15 mouse cellular contexts compared by ENCODE assay signal in genomic region chrX:140565212-140565611, GRCm38 (mm10). TPM values are rescaled to one million over a fixed set of nuclear protein-coding genes. Genes with fewer than 3 reads are reported as not detected.
A peak's percentile ranks its signal among the peaks of the same experiment; 100 is the strongest.
DNase-seq lines count a peak whose midpoint lies in the region; ATAC-seq lines count a peak whose summit lies in the region.
"Had no signal": no experiment of that assay in that cellular context is flagged by ENCODE, and none has a peak within 500 bp of the region (broad histone marks: within the 10 kb centered on the region; RNA-seq: fewer than 3 reads in every experiment).

No protein-coding gene starts in this region.

- no peak for ATAC-seq in heart, embryonic 16.5 days (replicated peaks; ENCODE audit: extremely low read depth, insufficient read depth, low FRiP score)
- no peak for ATAC-seq in megakaryocyte, adult 5-6 weeks (ENCODE audit: poor library complexity, severe bottlenecking)
- ATAC-seq: CD4-positive, CD25-positive, alpha-beta regulatory T cell, adult 4 months; forebrain, embryonic 15.5 days; inflammation-experienced regulatory T-cells, adult 6 months; liver, postnatal 0 days had no signal

- DNase-seq in heart, adult 9 months (ENCODE audit: low spot score in 2 of 2), result no peak
- DNase-seq in cerebellum, adult 18-20 months, result peak; percentile 44 to 48
- DNase-seq in cerebellum, postnatal 14 days, result peak; percentile 63 to 69
- no peak for DNase-seq in urinary bladder, postnatal 14 days (ENCODE audit: low spot score)
- DNase-seq: liver, postnatal 0 days; midbrain, embryonic 14.5 days had no signal

- H3K27me3 ChIP-seq in heart, embryonic 16.5 days (ENCODE audit: control insufficient read depth, insufficient read depth, low read length), result no peaks in the 10 kb centered on the region
- H3K27me3 ChIP-seq in megakaryocyte, embryonic 14.5 days (replicated peaks), result peaks cover 11% of the 10 kb centered on the region

- H3K4me3 ChIP-seq in heart, embryonic 16.5 days (ENCODE audit: low read length), result no peak overlapping the region
- H3K4me3 ChIP-seq in megakaryocyte, embryonic 14.5 days (replicated peaks), result peak overlapping the region; percentile 33
- H3K4me3 ChIP-seq: forebrain, embryonic 15.5 days; heart, embryonic 10.5 days; limb, embryonic 13.5 days; stomach, embryonic 15.5 days had no signal

- no peak overlapping the region for H3K9ac ChIP-seq in heart, embryonic 16.5 days (ENCODE audit: low read length)
- H3K9ac ChIP-seq: forebrain, embryonic 15.5 days; limb, embryonic 13.5 days; liver, postnatal 0 days; stomach, embryonic 15.5 days had no signal

- H3K4me1 ChIP-seq in heart, embryonic 16.5 days (ENCODE audit: control insufficient read depth, insufficient read depth, low read length), result peaks cover 22% of the 10 kb centered on the region
- H3K4me1 ChIP-seq in megakaryocyte, embryonic 14.5 days, result peaks cover 54% of the 10 kb centered on the region
- H3K4me1 ChIP-seq: forebrain, embryonic 15.5 days; heart, embryonic 10.5 days; limb, embryonic 13.5 days; stomach, embryonic 15.5 days had no signal

- H3K27ac ChIP-seq in heart, embryonic 16.5 days (ENCODE audit: low read length), result peak overlapping the region; percentile 82
- H3K27ac ChIP-seq: forebrain, embryonic 15.5 days; heart, embryonic 10.5 days; limb, embryonic 13.5 days; stomach, embryonic 15.5 days had no signal

- H3K36me3 ChIP-seq in heart, embryonic 16.5 days (ENCODE audit: control insufficient read depth, insufficient read depth), result no peaks in the 10 kb centered on the region
- H3K36me3 ChIP-seq in megakaryocyte, embryonic 14.5 days (replicated peaks; ENCODE audit: low read length), result peaks cover 25% of the 10 kb centered on the region
- H3K36me3 ChIP-seq: forebrain, embryonic 15.5 days; heart, embryonic 10.5 days; limb, embryonic 13.5 days; stomach, embryonic 15.5 days had no signal

- 76% methylated on average over 3 of the region's 3 CpGs for WGBS in heart, embryonic 16.5 days

- no peaks in the 10 kb centered on the region for H3K9me3 ChIP-seq in heart, embryonic 16.5 days (replicated peaks; ENCODE audit: control insufficient read depth, low read length)
- H3K9me3 ChIP-seq in megakaryocyte, embryonic 14.5 days, result no peaks in the 10 kb centered on the region
- H3K9me3 ChIP-seq: forebrain, embryonic 15.5 days; heart, embryonic 10.5 days; limb, embryonic 13.5 days; stomach, embryonic 15.5 days had no signal

- H3K4me2 ChIP-seq in heart, embryonic 16.5 days (ENCODE audit: low read depth, low read length), result no peak overlapping the region
- H3K4me2 ChIP-seq: forebrain, embryonic 15.5 days; limb, embryonic 13.5 days; stomach, embryonic 15.5 days had no signal

RNA-seq across cellular contexts. Expression of gene Tsc22d3, which starts 35.2 kb away (rescaled TPM):
- polyA plus RNA-seq in heart, embryonic 16.5 days (2015; fragmentation: Nextera tagmentation; extraction: Ambion mirVana), result 204 and 223 TPM in 2 replicates
- 12.7 and 59.7 TPM in 2 replicates for polyA plus RNA-seq in megakaryocyte, embryonic 14.5 days (2012; ENCODE audit: insufficient read depth, low replicate concordance)
- total RNA-seq in megakaryocyte, adult 5-6 weeks (2015), result 72.3 and 79.4 TPM in 2 replicates
- 82.9 and 84.3 TPM in 2 replicates for total RNA-seq in megakaryocyte, adult 5-6 weeks (2017)

Comparison
In these comparisons a context has a peak if more than half of its experiments do, and no peak if none do; other contexts are left out.
1. DNase-seq: peak in cerebellum, adult 18-20 months (2 of 2) and cerebellum, postnatal 14 days (2 of 2); none in heart, adult 9 months (0 of 2) and urinary bladder, postnatal 14 days (single experiment).